Comparison of ENCODE assay signal across 9 mouse cellular contexts in the genomic region with DNA sequence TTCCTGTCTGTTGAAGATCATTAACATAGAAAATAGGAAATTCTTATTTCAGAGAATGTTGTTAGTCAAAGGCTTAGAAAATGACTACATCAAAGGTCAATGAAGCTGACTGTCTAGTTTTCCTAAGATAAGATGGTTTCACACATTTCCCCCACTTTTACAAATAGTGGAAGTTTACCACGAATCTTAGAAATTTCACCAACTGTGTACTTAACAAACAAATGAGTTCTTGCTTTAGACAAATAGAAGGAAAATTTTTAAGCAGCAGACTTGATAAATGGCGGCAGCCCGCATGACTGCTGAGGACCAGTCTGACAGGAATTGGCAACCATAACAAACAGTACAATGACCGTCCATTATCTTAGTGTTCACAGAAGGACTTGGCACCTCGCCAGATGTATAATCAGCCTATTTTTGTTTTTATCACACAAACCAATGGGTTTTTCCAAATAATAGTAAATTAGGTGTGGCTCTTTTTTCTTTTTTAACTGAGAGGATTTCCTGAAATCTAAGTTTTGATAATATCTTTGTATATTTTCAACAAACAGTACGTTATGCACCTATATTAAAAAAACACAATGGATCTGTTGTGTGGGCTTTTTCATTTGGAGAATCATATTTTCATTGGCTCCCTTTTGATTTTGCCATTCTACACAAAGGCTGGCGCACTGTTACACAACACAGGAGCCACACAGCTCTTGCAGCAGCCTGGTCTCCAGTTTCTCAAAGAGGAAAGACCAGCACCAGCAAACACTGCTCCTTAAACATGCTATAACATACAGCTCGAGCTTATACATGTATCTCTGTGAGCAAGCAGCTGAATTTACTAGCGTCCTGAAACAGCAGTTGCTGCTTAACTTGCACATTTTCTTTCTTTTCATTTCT. TPM values are rescaled to one million over a fixed set of nuclear protein-coding genes. Genes with fewer than 3 reads are reported as not detected.
DNase-seq lines count a peak whose midpoint lies in the region; ATAC-seq and TF ChIP-seq lines count a peak whose summit lies in the region.
"Had no signal": no experiment of that assay in that cellular context is flagged by ENCODE, and none has a peak within 500 bp of the region (broad histone marks: within the 10 kb centered on the region; RNA-seq: fewer than 3 reads in every experiment).

No protein-coding gene starts in this region.

- H3K9ac ChIP-seq in limb, embryonic 14.5 days (ENCODE audit: low read depth, low read length, severe bottlenecking) = no peak overlapping the region
- H3K9ac ChIP-seq in embryonic facial prominence, embryonic 14.5 days (ENCODE audit: low read depth, low read length) = no peak overlapping the region
- no peak overlapping the region for H3K9ac ChIP-seq in hindbrain, embryonic 13.5 days

- H3K4me2 ChIP-seq in limb, embryonic 14.5 days (replicated peaks; ENCODE audit: low read depth, low read length, severe bottlenecking) = no peak overlapping the region
- no peak overlapping the region for H3K4me2 ChIP-seq in embryonic facial prominence, embryonic 14.5 days (ENCODE audit: low read depth, low read length)
- no peak overlapping the region for H3K4me2 ChIP-seq in hindbrain, embryonic 13.5 days

- no peaks in the 10 kb centered on the region for H3K4me1 ChIP-seq in limb, embryonic 14.5 days (ENCODE audit: control insufficient read depth, insufficient read depth, low read length)
- H3K4me1 ChIP-seq in limb, embryonic 10.5 days = no peaks in the 10 kb centered on the region
- H3K4me1 ChIP-seq in embryonic facial prominence, embryonic 14.5 days (ENCODE audit: control insufficient read depth, insufficient read depth, low read length) = no peaks in the 10 kb centered on the region
- H3K4me1 ChIP-seq in hindbrain, embryonic 13.5 days (replicated peaks) = peaks cover 7% of the 10 kb centered on the region

- no peaks in the 10 kb centered on the region for H3K36me3 ChIP-seq in limb, embryonic 14.5 days (ENCODE audit: control insufficient read depth, insufficient read depth, low read length)
- no peaks in the 10 kb centered on the region for H3K36me3 ChIP-seq in limb, embryonic 10.5 days
- H3K36me3 ChIP-seq in embryonic facial prominence, embryonic 14.5 days (ENCODE audit: control insufficient read depth, insufficient read depth, low read length) = no peaks in the 10 kb centered on the region
- no peaks in the 10 kb centered on the region for H3K36me3 ChIP-seq in hindbrain, embryonic 13.5 days

- H3K27me3 ChIP-seq in limb, embryonic 14.5 days (ENCODE audit: control insufficient read depth, insufficient read depth, low read length) = no peaks in the 10 kb centered on the region
- no peaks in the 10 kb centered on the region for H3K27me3 ChIP-seq in limb, embryonic 10.5 days (ENCODE audit: low read depth, poor library complexity, severe bottlenecking)
- no peaks in the 10 kb centered on the region for H3K27me3 ChIP-seq in embryonic facial prominence, embryonic 14.5 days (replicated peaks; ENCODE audit: control insufficient read depth, insufficient read depth, low read length)
- H3K27me3 ChIP-seq in hindbrain, embryonic 13.5 days = no peaks in the 10 kb centered on the region

- no peaks in the 10 kb centered on the region for H3K9me3 ChIP-seq in limb, embryonic 14.5 days (ENCODE audit: control insufficient read depth, low read length)
- H3K9me3 ChIP-seq in limb, embryonic 10.5 days (replicated peaks) = no peaks in the 10 kb centered on the region
- no peaks in the 10 kb centered on the region for H3K9me3 ChIP-seq in embryonic facial prominence, embryonic 14.5 days (ENCODE audit: control insufficient read depth, low read length)
- no peaks in the 10 kb centered on the region for H3K9me3 ChIP-seq in hindbrain, embryonic 13.5 days

- TF ChIP-seq POLR2A in limb, embryonic 14.5 days (IDR thresholded peaks at IDR 0.05; ENCODE audit: borderline replicate concordance, extremely low read depth, insufficient read depth, insufficient read length) = no peak

- DNase-seq in limb, embryonic 14.5 days (ENCODE audit: low spot score) = peak; percentile 14
- DNase-seq in limb, embryonic 10.5 days (ENCODE audit: low spot score) = no peak
- DNase-seq in embryonic facial prominence, embryonic 14.5 days (ENCODE audit: low spot score) = peak; percentile 64
- peak; percentile 35 for DNase-seq in mesoderm, embryonic 11.5 days (ENCODE audit: low read depth, low spot score)
- no peak for DNase-seq in c-Kit-positive CD71-positive TER-119-positive erythroid progenitor cells, embryonic 14.5 days (ENCODE audit: low spot score)
- DNase-seq in left cerebral cortex, adult 11 months (ENCODE audit: low spot score) = no peak
- DNase-seq: thymus, postnatal 4 days had no signal

- 70% methylated on average over 9 of the region's 9 CpGs for WGBS in limb, embryonic 14.5 days
- WGBS in limb, embryonic 10.5 days = 73% methylated on average over 9 of the region's 9 CpGs
- 64% methylated on average over 9 of the region's 9 CpGs for WGBS in embryonic facial prominence, embryonic 14.5 days
- 43% methylated on average over 9 of the region's 9 CpGs for WGBS in hindbrain, embryonic 13.5 days

- H3K27ac ChIP-seq in limb, embryonic 14.5 days (replicated peaks; ENCODE audit: low read depth, low read length) = no peak overlapping the region
- no peak overlapping the region for H3K27ac ChIP-seq in limb, embryonic 10.5 days
- H3K27ac ChIP-seq in embryonic facial prominence, embryonic 14.5 days (replicated peaks; ENCODE audit: low read depth, low read length) = no peak overlapping the region
- peak overlapping the region; percentile 20; the same call in 1 of the 2 replicates for H3K27ac ChIP-seq in hindbrain, embryonic 13.5 days
- H3K27ac ChIP-seq: macrophage had no signal

- H3K4me3 ChIP-seq in limb, embryonic 14.5 days (replicated peaks; ENCODE audit: low read length) = no peak overlapping the region
- H3K4me3 ChIP-seq in limb, embryonic 10.5 days = no peak overlapping the region
- no peak overlapping the region for H3K4me3 ChIP-seq in embryonic facial prominence, embryonic 14.5 days (ENCODE audit: low read depth, low read length)
- H3K4me3 ChIP-seq in hindbrain, embryonic 13.5 days = no peak overlapping the region

- no peak for ATAC-seq in limb, embryonic 14.5 days (ENCODE audit: low FRiP score, low read depth)
- ATAC-seq in embryonic facial prominence, embryonic 14.5 days (ENCODE audit: low read depth) = no peak
- ATAC-seq in hindbrain, embryonic 13.5 days (ENCODE audit: low FRiP score) = no peak

RNA-seq across cellular contexts. Expression of a gene that starts 18.2 kb away (rescaled TPM):
- 72.5 and 73.9 TPM in 2 replicates for polyA plus RNA-seq in limb, embryonic 14.5 days (2012; rRNA removed)
- 146 and 160 TPM in 2 replicates for polyA plus RNA-seq in limb, embryonic 14.5 days (2014; fragmentation: Nextera tagmentation; extraction: Ambion mirVana)
- 118 and 132 TPM in 2 replicates for polyA plus RNA-seq in limb, embryonic 10.5 days (2016; fragmentation: Nextera tagmentation; extraction: Ambion mirVana)
- 141 and 145 TPM in 2 replicates for polyA plus RNA-seq in embryonic facial prominence, embryonic 14.5 days (2014; fragmentation: Nextera tagmentation; extraction: Ambion mirVana)
- 100 and 109 TPM in 2 replicates for polyA plus RNA-seq in hindbrain, embryonic 13.5 days (2015; fragmentation: Nextera tagmentation; extraction: Ambion mirVana)

Comparison
In these comparisons a context has a peak if more than half of its experiments do, and no peak if none do; other contexts are left out.
1. DNase-seq: peak in limb, embryonic 14.5 days (single experiment), embryonic facial prominence, embryonic 14.5 days (single experiment) and mesoderm, embryonic 11.5 days (single experiment); none in limb, embryonic 10.5 days (single experiment), c-Kit-positive CD71-positive TER-119-positive erythroid progenitor cells, embryonic 14.5 days (single experiment) and left cerebral cortex, adult 11 months (single experiment).